Mouse (Mus musculus) lung, embryonic 14.5 days (tissue): ENCODE results near the gene Itgb4. TPM values are rescaled to one million over a fixed set of nuclear protein-coding genes. Genes with fewer than 3 reads are reported as not detected.

Experiments used
- ATAC-seq: fragments of 200-750 bp; cut with Nextera tagmentation; 2 replicates; pipeline ENCODE4 v1.8.0; 2017; ENCODE audit warnings: mild to moderate bottlenecking, moderate TSS enrichment, moderate library complexity; ENCODE audit not compliant: insufficient read depth
- DNase-seq: peaks from one replicate; pipeline ENCODE4 v3.0.0-alpha.2; 2015
- H3K27ac ChIP-seq: fragments of 300-500 bp; sonication (generic); 2 replicates; pipeline ENCODE4 v1.5.1; 2014; ENCODE audit warnings: low read depth, mild to moderate bottlenecking, moderate library complexity
- H3K27me3 ChIP-seq: fragments of 300-500 bp; sonication (generic); 2 replicates; pipeline ENCODE4 v1.6.1; 2014; ENCODE audit warnings: low read length, control low read depth; ENCODE audit not compliant: insufficient read depth
- H3K36me3 ChIP-seq: fragments of 300-500 bp; sonication (generic); 2 replicates; pipeline ENCODE4 v1.6.1; 2014; ENCODE audit warnings: control low read depth; ENCODE audit not compliant: insufficient read depth
- H3K4me1 ChIP-seq: fragments of 300-500 bp; sonication (generic); 2 replicates; pipeline ENCODE4 v1.6.1; 2014; ENCODE audit warnings: antibody characterized with exemption, control low read depth; ENCODE audit not compliant: insufficient read depth
- H3K4me2 ChIP-seq: fragments of 300-500 bp; sonication (generic); 2 replicates; pipeline ENCODE4 v1.6.1; 2014; ENCODE audit warnings: mild to moderate bottlenecking
- H3K4me3 ChIP-seq: fragments of 300-500 bp; sonication (generic); 2 replicates; pipeline ENCODE4 v1.5.1; 2014; ENCODE audit warnings: low read depth, low read length
- H3K9ac ChIP-seq: fragments of 300-500 bp; sonication (generic); 2 replicates; pipeline ENCODE4 v1.6.1; 2014
- H3K9me3 ChIP-seq: fragments of 300-500 bp; sonication (generic); 2 replicates; pipeline ENCODE4 v1.6.1; 2016; ENCODE audit warnings: low read depth, low read length, control low read depth
- CTCF ChIP-seq: IDR thresholded peaks from 2 replicates; pipeline ENCODE4 v1.5.1; 2016; ENCODE audit warnings: antibody characterized with exemption, low read depth
- WGBS: fragments of 180-500 bp; shearing (Covaris S2); extraction: QIAGEN DNeasy Blood & Tissue Kit; methylation state at CpG from one replicate; pipeline ENCODE4 v1.1.7; 2014; 5-methylcytosine and 5-hydroxymethylcytosine counted together
- polyA plus RNA-seq: library from polyadenylated mRNA; unstranded; fragments of >200 nt; fragmentation: Nextera tagmentation; extraction: Ambion mirVana; gene quantifications from 2 replicates; pipeline ENCODE4 v1.2.1, GENCODE M21; 2014

Gene Itgb4
- polyA plus RNA-seq, 1 experiment from 2014 or later: 2.0 TPM

GRCm38 (mm10) chr11:116036671-116037070 lies 62.2 kb downstream of the Itgb4 start:
- no peaks in the 10 kb centered on the region for H3K9me3 ChIP-seq
- WGBS: 85% methylated on average over 3 of the region's 3 CpGs
- no peak for TF ChIP-seq CTCF

GRCm38 (mm10) chr11:116037826-116038225 lies 63.3 kb downstream of the Itgb4 start:
- no peak for TF ChIP-seq CTCF
- Histone ChIP-seq H3K9me3 (no peaks in the 10 kb centered on the region; the same call in 1 of the 2 replicates), H3K27ac (no peak overlapping the region), H3K27me3 (no peaks in the 10 kb centered on the region), H3K36me3 (peaks cover 51% of the 10 kb centered on the region), H3K4me2 (no peak overlapping the region), H3K4me1 (no peaks in the 10 kb centered on the region), H3K4me3 (no peak overlapping the region), H3K9ac (no peak overlapping the region)
- ATAC-seq: no peak
- no peak for DNase-seq
- WGBS: 91% methylated on average over 9 of the region's 9 CpGs

More at GRCm38 (mm10) chr11:116036671-116037070, 62.2 kb downstream of the Itgb4 start:
- H3K4me3 ChIP-seq: no peak overlapping the region
- no peak overlapping the region for H3K4me2 ChIP-seq
- H3K9ac ChIP-seq: no peak overlapping the region
- no peaks in the 10 kb centered on the region for H3K4me1 ChIP-seq
- ATAC-seq (no peak), DNase-seq (no peak)
- peaks cover 41% of the 10 kb centered on the region for H3K36me3 ChIP-seq
- no peak overlapping the region for H3K27ac ChIP-seq
- no peaks in the 10 kb centered on the region for H3K27me3 ChIP-seq

- TF ChIP-seq CTCF: no peak
- peaks cover 62% of the 10 kb centered on the region for H3K36me3 ChIP-seq
- no peak overlapping the region for H3K4me2 ChIP-seq
- no peaks in the 10 kb centered on the region; the same call in 1 of the 2 replicates for H3K9me3 ChIP-seq
- 82% methylated on average over 6 of the region's 6 CpGs for WGBS
- no peak overlapping the region for H3K4me3 ChIP-seq
- no peak overlapping the region for H3K27ac ChIP-seq
- no peak for DNase-seq
- no peak overlapping the region for H3K9ac ChIP-seq
- H3K4me1 ChIP-seq: no peaks in the 10 kb centered on the region
- H3K27me3 ChIP-seq: no peaks in the 10 kb centered on the region
- no peak for ATAC-seq
Observed at GRCm38 (mm10) chr11:116040593-116040992, 66.1 kb downstream of the Itgb4 start.

GRCm38 (mm10) chr11:116041833-116042232 lies 67.3 kb downstream of the Itgb4 start:
- DNase-seq: no peak
- 99% methylated on average over 2 of the region's 2 CpGs for WGBS
- Histone ChIP-seq H3K9ac (no peak overlapping the region), H3K27ac (no peak overlapping the region), H3K4me1 (no peaks in the 10 kb centered on the region), H3K27me3 (no peaks in the 10 kb centered on the region), H3K4me3 (no peak overlapping the region), H3K4me2 (no peak overlapping the region), H3K36me3 (peaks cover 69% of the 10 kb centered on the region), H3K9me3 (no peaks in the 10 kb centered on the region; the same call in 1 of the 2 replicates)
- ATAC-seq: no peak
- TF ChIP-seq CTCF: no peak

- 84% methylated on average over 5 of the region's 5 CpGs for WGBS
- no peaks in the 10 kb centered on the region for H3K4me1 ChIP-seq
- no peak for TF ChIP-seq CTCF
- no peak overlapping the region for H3K9ac ChIP-seq
- H3K36me3 ChIP-seq: peaks cover 76% of the 10 kb centered on the region
- no peak overlapping the region for H3K4me3 ChIP-seq
- ATAC-seq (no peak), DNase-seq (no peak)
- H3K9me3 ChIP-seq: no peaks in the 10 kb centered on the region; the same call in 1 of the 2 replicates
- no peak overlapping the region for H3K27ac ChIP-seq
- no peaks in the 10 kb centered on the region for H3K27me3 ChIP-seq
- no peak overlapping the region for H3K4me2 ChIP-seq
Observed at GRCm38 (mm10) chr11:116042372-116043138, 68.0 kb downstream of the Itgb4 start.

- DNase-seq (no peak), ATAC-seq (no peak)
- Histone ChIP-seq H3K4me3 (no peak overlapping the region), H3K4me2 (no peak overlapping the region), H3K36me3 (peaks cover 80% of the 10 kb centered on the region), H3K27ac (no peak overlapping the region), H3K27me3 (no peaks in the 10 kb centered on the region), H3K9me3 (no peaks in the 10 kb centered on the region; the same call in 1 of the 2 replicates), H3K4me1 (no peaks in the 10 kb centered on the region), H3K9ac (no peak overlapping the region)
- 90% methylated on average over 1 of the region's 1 CpGs for WGBS
- no peak for TF ChIP-seq CTCF
Observed at GRCm38 (mm10) chr11:116043286-116043685, 68.8 kb downstream of the Itgb4 start.

- Histone ChIP-seq H3K9ac (no peak overlapping the region), H3K9me3 (peaks cover 5% of the 10 kb centered on the region; the same call in 1 of the 2 replicates), H3K36me3 (peaks cover 84% of the 10 kb centered on the region), H3K4me2 (no peak overlapping the region), H3K4me3 (no peak overlapping the region), H3K27me3 (no peaks in the 10 kb centered on the region), H3K27ac (no peak overlapping the region), H3K4me1 (no peaks in the 10 kb centered on the region)
- ATAC-seq: no peak
- DNase-seq: no peak
- no peak for TF ChIP-seq CTCF
- 95% methylated on average over 6 of the region's 6 CpGs for WGBS
Observed at GRCm38 (mm10) chr11:116045173-116045572, 70.7 kb downstream of the Itgb4 start.
